Mouse (Mus musculus): ENCODE measurements at regions not wholly inside any gene's neighbourhood (a gene's known extent, or its start where the extent isn't known, plus 50 kb on each side); places are given as distances from the start of the nearest gene placed in this dataset.

- H3K9me3 ChIP-seq (ENCODE audit: control insufficient read depth, low read length): no peaks in the 10 kb centered on the region
- no peak overlapping the region for H3K4me3 ChIP-seq (replicated peaks)
- no peaks in the 10 kb centered on the region for H3K27me3 ChIP-seq (ENCODE audit: control insufficient read depth)
- no peaks in the 10 kb centered on the region for H3K4me1 ChIP-seq (ENCODE audit: control insufficient read depth)
- TF ChIP-seq GATA1 (IDR thresholded peaks at IDR 0.05; ENCODE audit: low read length): no peak
- TF ChIP-seq TAL1 (IDR thresholded peaks at IDR 0.05; ENCODE audit: low read length): no peak
- H3K36me3 ChIP-seq (ENCODE audit: control insufficient read depth): no peaks in the 10 kb centered on the region
Measured at GRCm38 (mm10) chr16:73769729-73770128, 641.9 kb downstream of the Robo2 start.

- Histone ChIP-seq H3K9me3 (ENCODE audit: control insufficient read depth, low read length) (no peaks in the 10 kb centered on the region), H3K4me3 (replicated peaks) (no peak overlapping the region), H3K27me3 (ENCODE audit: control insufficient read depth) (no peaks in the 10 kb centered on the region), H3K36me3 (ENCODE audit: control insufficient read depth) (no peaks in the 10 kb centered on the region), H3K4me1 (ENCODE audit: control insufficient read depth) (no peaks in the 10 kb centered on the region)
- TF ChIP-seq GATA1 (IDR thresholded peaks at IDR 0.05; ENCODE audit: low read length) (no peak), TAL1 (IDR thresholded peaks at IDR 0.05; ENCODE audit: low read length) (no peak)
Measured at GRCm38 (mm10) chr16:73768706-73769105, 642.9 kb downstream of the Robo2 start.

GRCm38 (mm10) chr16:73765184-73765583, 646.4 kb downstream of the Robo2 start:
- Histone ChIP-seq H3K4me1 (ENCODE audit: control insufficient read depth) (no peaks in the 10 kb centered on the region), H3K9me3 (ENCODE audit: control insufficient read depth, low read length) (no peaks in the 10 kb centered on the region; the same call in 1 of the 2 replicates), H3K4me3 (replicated peaks) (no peak overlapping the region), H3K27me3 (ENCODE audit: control insufficient read depth) (no peaks in the 10 kb centered on the region), H3K36me3 (ENCODE audit: control insufficient read depth) (no peaks in the 10 kb centered on the region)
- TF ChIP-seq GATA1 (IDR thresholded peaks at IDR 0.05; ENCODE audit: low read length): no peak
- TF ChIP-seq TAL1 (IDR thresholded peaks at IDR 0.05; ENCODE audit: low read length): no peak

DNA sequence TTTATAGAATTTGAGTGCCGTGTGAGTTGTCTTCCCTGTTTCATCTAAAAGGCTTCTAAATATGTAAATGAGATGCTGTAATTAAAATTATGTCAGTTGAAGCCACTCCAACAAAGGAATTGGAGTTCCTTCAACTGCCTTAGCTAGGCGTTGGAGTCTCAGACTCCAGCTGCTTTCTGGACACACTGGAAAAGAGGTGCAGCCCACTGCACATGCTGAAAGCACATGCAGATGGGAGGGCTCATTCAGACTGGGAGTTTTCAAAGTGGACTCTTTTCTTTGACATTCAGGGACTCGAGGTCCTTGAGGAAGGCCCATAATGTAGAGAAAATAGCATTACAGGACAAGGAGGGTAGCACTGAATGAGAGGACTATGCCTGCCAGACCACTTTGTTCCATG, 650.7 kb downstream of the Robo2 start:
- no peak for TF ChIP-seq GATA1 (IDR thresholded peaks at IDR 0.05; ENCODE audit: low read length)
- no peak for TF ChIP-seq TAL1 (IDR thresholded peaks at IDR 0.05; ENCODE audit: low read length)
- Histone ChIP-seq H3K9me3 (ENCODE audit: control insufficient read depth, low read length) (no peaks in the 10 kb centered on the region; the same call in 1 of the 2 replicates), H3K4me1 (ENCODE audit: control insufficient read depth) (no peaks in the 10 kb centered on the region), H3K27me3 (ENCODE audit: control insufficient read depth) (no peaks in the 10 kb centered on the region), H3K36me3 (ENCODE audit: control insufficient read depth) (no peaks in the 10 kb centered on the region), H3K4me3 (replicated peaks) (no peak overlapping the region)

DNA sequence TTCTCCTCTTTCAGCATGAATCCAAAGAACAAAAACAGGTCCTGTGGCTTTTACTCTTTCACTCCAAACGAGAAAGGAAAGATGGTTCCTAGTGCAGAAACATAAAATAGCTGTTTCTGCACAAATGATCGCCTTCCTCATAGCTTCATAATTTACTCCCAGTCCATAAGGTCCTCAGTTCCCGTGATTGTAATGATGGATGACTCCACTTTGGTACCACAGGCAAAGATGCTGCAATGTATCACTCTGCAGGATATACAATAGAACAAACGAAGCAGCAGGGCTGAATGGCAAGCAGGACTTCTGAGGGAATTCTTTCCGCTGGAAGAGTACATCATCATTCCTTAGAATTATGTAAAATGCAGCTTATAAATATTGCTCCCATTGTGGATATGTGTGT, 652.8 kb downstream of the Robo2 start:
- Histone ChIP-seq H3K4me3 (replicated peaks) (no peak overlapping the region), H3K36me3 (ENCODE audit: control insufficient read depth) (no peaks in the 10 kb centered on the region), H3K9me3 (ENCODE audit: control insufficient read depth, low read length) (no peaks in the 10 kb centered on the region; the same call in 1 of the 2 replicates), H3K27me3 (ENCODE audit: control insufficient read depth) (no peaks in the 10 kb centered on the region), H3K4me1 (ENCODE audit: control insufficient read depth) (no peaks in the 10 kb centered on the region)
- TF ChIP-seq GATA1 (IDR thresholded peaks at IDR 0.05; ENCODE audit: low read length) (no peak), TAL1 (IDR thresholded peaks at IDR 0.05; ENCODE audit: low read length) (no peak)

- no peak for TF ChIP-seq TAL1 (IDR thresholded peaks at IDR 0.05; ENCODE audit: low read length)
- no peak for TF ChIP-seq GATA1 (IDR thresholded peaks at IDR 0.05; ENCODE audit: low read length)
- no peak overlapping the region for H3K4me3 ChIP-seq (replicated peaks)
- H3K36me3 ChIP-seq (ENCODE audit: control insufficient read depth): no peaks in the 10 kb centered on the region
- no peaks in the 10 kb centered on the region for H3K9me3 ChIP-seq (ENCODE audit: control insufficient read depth, low read length)
- no peaks in the 10 kb centered on the region for H3K27me3 ChIP-seq (ENCODE audit: control insufficient read depth)
- no peaks in the 10 kb centered on the region for H3K4me1 ChIP-seq (ENCODE audit: control insufficient read depth)
Measured at GRCm38 (mm10) chr16:73754302-73754701, 657.3 kb downstream of the Robo2 start.

DNA sequence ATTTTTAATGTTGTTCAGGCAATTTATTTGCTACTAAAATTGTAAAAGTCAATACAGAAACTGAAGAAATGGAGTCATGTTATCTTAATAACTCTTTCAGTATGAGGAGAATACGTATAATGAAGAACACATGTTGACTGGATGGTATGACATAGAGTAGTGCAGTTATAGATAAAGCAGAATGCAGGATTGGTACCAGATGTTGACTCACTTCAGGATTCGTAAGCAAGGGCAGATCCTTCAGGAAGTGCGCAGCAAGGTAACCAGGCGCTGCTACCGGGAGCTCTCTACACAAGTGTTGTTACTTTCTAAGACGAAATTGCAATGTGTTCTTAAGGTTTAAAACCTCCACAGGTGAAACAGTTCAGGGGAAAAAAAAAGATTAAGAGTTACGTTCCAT, 683.3 kb downstream of the Robo2 start:
- Histone ChIP-seq H3K36me3 (ENCODE audit: control insufficient read depth) (no peaks in the 10 kb centered on the region), H3K4me1 (ENCODE audit: control insufficient read depth) (no peaks in the 10 kb centered on the region), H3K27me3 (ENCODE audit: control insufficient read depth) (no peaks in the 10 kb centered on the region), H3K9me3 (ENCODE audit: control insufficient read depth, low read length) (no peaks in the 10 kb centered on the region), H3K4me3 (replicated peaks) (no peak overlapping the region)
- TF ChIP-seq GATA1 (IDR thresholded peaks at IDR 0.05; ENCODE audit: low read length) (no peak), TAL1 (IDR thresholded peaks at IDR 0.05; ENCODE audit: low read length) (no peak)

DNA sequence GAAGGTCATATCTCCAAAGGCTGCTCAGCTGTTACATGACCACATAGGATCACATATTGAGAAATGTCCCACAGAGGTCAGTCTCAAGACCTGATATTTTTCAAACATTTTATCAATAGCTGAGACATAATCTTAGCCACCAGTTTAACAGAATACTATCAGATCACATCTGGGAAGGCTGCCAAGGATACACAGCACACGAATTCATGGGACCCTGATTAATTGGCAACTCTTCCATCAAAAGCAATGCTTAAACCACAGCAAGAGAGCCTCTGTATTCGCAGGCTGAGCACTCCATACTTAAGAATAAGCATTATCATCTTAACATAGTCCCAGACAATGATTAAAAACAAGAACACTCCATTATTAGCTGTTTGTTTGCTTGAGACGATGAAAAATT, 691.9 kb downstream of the Robo2 start:
- Histone ChIP-seq H3K27me3 (ENCODE audit: control insufficient read depth) (no peaks in the 10 kb centered on the region), H3K9me3 (ENCODE audit: control insufficient read depth, low read length) (peaks cover 3% of the 10 kb centered on the region; the same call in 1 of the 2 replicates), H3K4me1 (ENCODE audit: control insufficient read depth) (no peaks in the 10 kb centered on the region), H3K4me3 (replicated peaks) (no peak overlapping the region), H3K36me3 (ENCODE audit: control insufficient read depth) (no peaks in the 10 kb centered on the region)
- TF ChIP-seq GATA1 (IDR thresholded peaks at IDR 0.05; ENCODE audit: low read length) (no peak), TAL1 (IDR thresholded peaks at IDR 0.05; ENCODE audit: low read length) (no peak)

DNA sequence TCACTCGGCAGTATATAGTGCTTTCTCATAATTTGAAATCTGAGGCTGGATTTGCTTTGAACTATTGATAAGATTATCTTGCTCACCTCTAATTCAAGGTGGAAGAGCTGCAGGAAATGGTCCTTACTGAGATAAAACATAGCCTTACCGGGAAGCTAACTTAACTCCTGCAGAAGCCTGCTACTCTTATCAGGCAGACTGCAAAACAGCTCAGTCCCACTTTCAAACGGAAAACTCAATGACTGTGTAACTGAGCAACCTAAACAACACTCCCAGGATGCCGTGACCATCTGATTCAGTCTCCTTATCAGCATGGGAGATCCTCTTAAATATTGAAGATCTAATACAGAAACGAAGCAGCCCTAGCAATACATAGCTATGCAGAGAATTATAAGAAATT, 695.3 kb downstream of the Robo2 start:
- H3K27me3 ChIP-seq (ENCODE audit: control insufficient read depth): no peaks in the 10 kb centered on the region
- H3K9me3 ChIP-seq (ENCODE audit: control insufficient read depth, low read length): peaks cover 3% of the 10 kb centered on the region; the same call in 1 of the 2 replicates
- H3K4me3 ChIP-seq (replicated peaks): no peak overlapping the region
- H3K36me3 ChIP-seq (ENCODE audit: control insufficient read depth): no peaks in the 10 kb centered on the region
- H3K4me1 ChIP-seq (ENCODE audit: control insufficient read depth): no peaks in the 10 kb centered on the region
- no peak for TF ChIP-seq TAL1 (IDR thresholded peaks at IDR 0.05; ENCODE audit: low read length)
- TF ChIP-seq GATA1 (IDR thresholded peaks at IDR 0.05; ENCODE audit: low read length): no peak

DNA sequence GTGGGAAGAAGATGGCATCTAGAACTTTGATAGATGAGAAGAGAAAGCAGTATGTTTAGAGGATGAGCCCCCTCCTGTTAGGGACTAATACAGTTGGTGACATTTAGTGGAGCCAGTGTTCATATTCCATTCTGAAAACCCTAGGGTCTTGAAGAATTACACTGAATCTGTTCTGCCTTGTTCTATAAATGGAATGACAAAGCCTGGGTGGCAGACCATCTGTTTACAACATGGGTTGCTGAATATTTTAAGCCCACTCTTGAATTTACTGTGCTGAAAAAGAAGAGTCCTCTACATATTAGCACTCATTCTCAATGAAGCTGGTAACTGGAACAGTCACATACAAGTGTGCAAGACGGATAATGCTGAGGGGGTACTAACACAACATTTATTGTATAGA, 704.6 kb downstream of the Robo2 start:
- Histone ChIP-seq H3K9me3 (ENCODE audit: control insufficient read depth, low read length) (no peaks in the 10 kb centered on the region), H3K27me3 (ENCODE audit: control insufficient read depth) (no peaks in the 10 kb centered on the region), H3K4me1 (ENCODE audit: control insufficient read depth) (no peaks in the 10 kb centered on the region), H3K4me3 (replicated peaks) (no peak overlapping the region), H3K36me3 (ENCODE audit: control insufficient read depth) (no peaks in the 10 kb centered on the region)
- no peak for TF ChIP-seq TAL1 (IDR thresholded peaks at IDR 0.05; ENCODE audit: low read length)
